Mouse (Mus musculus) midbrain, embryonic 16.5 days (tissue): ENCODE data around the gene Srxn1. TPM values are rescaled to one million over a fixed set of nuclear protein-coding genes. Genes with fewer than 3 reads are reported as not detected.
A peak's percentile ranks its signal among the peaks of the same experiment; 100 is the strongest.

ENCODE experiments used
- ATAC-seq: fragments of 200-750 bp; cut with Nextera tagmentation; 2 replicates; pipeline ENCODE4 v1.8.0; 2017; ENCODE audit warnings: moderate TSS enrichment
- H3K27ac ChIP-seq: fragments of 300-500 bp; sonication (generic); 2 replicates; pipeline ENCODE4 v1.5.1; 2014; ENCODE audit warnings: mild to moderate bottlenecking, low read length, mixed read lengths
- H3K27me3 ChIP-seq: fragments of 300-500 bp; sonication (generic); 2 replicates; pipeline ENCODE4 v1.6.1; 2014; ENCODE audit warnings: low read depth, low read length, mixed read lengths; ENCODE audit not compliant: control insufficient read depth, insufficient read depth
- H3K36me3 ChIP-seq: fragments of 300-500 bp; sonication (generic); 2 replicates; pipeline ENCODE4 v1.6.1; 2014; ENCODE audit warnings: mild to moderate bottlenecking, low read length, moderate library complexity, mixed read lengths; ENCODE audit not compliant: control insufficient read depth, insufficient read depth
- H3K4me1 ChIP-seq: fragments of 300-500 bp; sonication (generic); 2 replicates; pipeline ENCODE4 v1.6.1; 2014; ENCODE audit warnings: mild to moderate bottlenecking, low read length, mixed read lengths; ENCODE audit not compliant: control insufficient read depth, insufficient read depth
- H3K4me2 ChIP-seq: fragments of 300-500 bp; sonication (generic); 2 replicates; pipeline ENCODE4 v1.6.1; 2014; ENCODE audit warnings: mild to moderate bottlenecking, low read length, mixed read lengths
- H3K4me3 ChIP-seq: fragments of 300-500 bp; sonication (generic); 2 replicates; pipeline ENCODE4 v1.5.1; 2014; ENCODE audit warnings: low read depth, mild to moderate bottlenecking, low read length, moderate library complexity, mixed read lengths
- H3K9ac ChIP-seq: fragments of 300-500 bp; sonication (generic); 2 replicates; pipeline ENCODE4 v1.6.1; 2014; ENCODE audit warnings: low read depth, low read length, mixed read lengths
- H3K9me3 ChIP-seq: fragments of 300-500 bp; sonication (generic); replicated peaks from 2 replicates; pipeline ENCODE4 v1.6.1; 2014; ENCODE audit warnings: mild to moderate bottlenecking, low read length, mixed read lengths; ENCODE audit not compliant: control insufficient read depth, poor library complexity, severe bottlenecking
- WGBS: fragments of 180-500 bp; shearing (Covaris S2); extraction: QIAGEN DNeasy Blood & Tissue Kit; methylation state at CpG from one replicate; pipeline ENCODE4 v1.1.7; 2014; 5-methylcytosine and 5-hydroxymethylcytosine counted together
- polyA plus RNA-seq: library from polyadenylated mRNA; unstranded; fragments of >200 nt; fragmentation: Nextera tagmentation; extraction: Ambion mirVana; gene quantifications from 2 replicates; pipeline ENCODE4 v1.2.1, GENCODE M21; 2015

Srxn1 gene
- polyA plus RNA-seq, 1 experiment from 2014 or later = 25.4 TPM

GRCm38 (mm10) chr2:152122896-152123295 lies 17.6 kb downstream of the Srxn1 start:
- Histone ChIP-seq H3K36me3 (no peaks in the 10 kb centered on the region), H3K4me2 (no peak overlapping the region), H3K4me3 (no peak overlapping the region), H3K27me3 (no peaks in the 10 kb centered on the region), H3K9me3 (no peaks in the 10 kb centered on the region), H3K9ac (no peak overlapping the region), H3K4me1 (no peaks in the 10 kb centered on the region), H3K27ac (no peak overlapping the region)
- 79% methylated on average over 9 of the region's 9 CpGs for WGBS
- no peak for ATAC-seq

- Histone ChIP-seq H3K4me1 (no peaks in the 10 kb centered on the region), H3K9ac (no peak overlapping the region), H3K9me3 (no peaks in the 10 kb centered on the region), H3K36me3 (no peaks in the 10 kb centered on the region), H3K4me3 (no peak overlapping the region), H3K27ac (no peak overlapping the region), H3K27me3 (no peaks in the 10 kb centered on the region), H3K4me2 (no peak overlapping the region)
- 74% methylated on average over 2 of the region's 2 CpGs for WGBS
- no peak for ATAC-seq
Measured at GRCm38 (mm10) chr2:152128597-152128996, 23.3 kb downstream of the Srxn1 start.

- no peak for ATAC-seq
- 75% methylated on average over 3 of the region's 3 CpGs for WGBS
- Histone ChIP-seq H3K27me3 (no peaks in the 10 kb centered on the region), H3K9ac (no peak overlapping the region), H3K4me1 (no peaks in the 10 kb centered on the region), H3K36me3 (no peaks in the 10 kb centered on the region), H3K4me3 (no peak overlapping the region), H3K4me2 (no peak overlapping the region), H3K27ac (no peak overlapping the region), H3K9me3 (no peaks in the 10 kb centered on the region)
Measured at GRCm38 (mm10) chr2:152129778-152130177, 24.5 kb downstream of the Srxn1 start.

GRCm38 (mm10) chr2:152132016-152132415 lies 26.7 kb downstream of the Srxn1 start:
- H3K36me3 ChIP-seq = no peaks in the 10 kb centered on the region
- H3K9ac ChIP-seq = no peak overlapping the region
- no peaks in the 10 kb centered on the region for H3K4me1 ChIP-seq
- H3K9me3 ChIP-seq = no peaks in the 10 kb centered on the region
- no peaks in the 10 kb centered on the region for H3K27me3 ChIP-seq
- no peak overlapping the region for H3K27ac ChIP-seq
- 68% methylated on average over 9 of the region's 9 CpGs for WGBS
- no peak for ATAC-seq
- H3K4me2 ChIP-seq = no peak overlapping the region
- H3K4me3 ChIP-seq = no peak overlapping the region

GRCm38 (mm10) chr2:152132691-152133090 lies 27.4 kb downstream of the Srxn1 start:
- H3K4me1 ChIP-seq = no peaks in the 10 kb centered on the region
- no peak overlapping the region for H3K27ac ChIP-seq
- H3K4me2 ChIP-seq = no peak overlapping the region
- H3K9me3 ChIP-seq = no peaks in the 10 kb centered on the region
- no peaks in the 10 kb centered on the region for H3K27me3 ChIP-seq
- H3K9ac ChIP-seq = no peak overlapping the region
- WGBS = 81% methylated on average over 8 of the region's 8 CpGs
- no peak overlapping the region for H3K4me3 ChIP-seq
- no peak for ATAC-seq
- no peaks in the 10 kb centered on the region for H3K36me3 ChIP-seq

- ATAC-seq = no peak
- Histone ChIP-seq H3K27me3 (peaks cover 25% of the 10 kb centered on the region), H3K4me2 (no peak overlapping the region), H3K4me3 (no peak overlapping the region), H3K9me3 (no peaks in the 10 kb centered on the region), H3K36me3 (no peaks in the 10 kb centered on the region), H3K9ac (no peak overlapping the region), H3K27ac (no peak overlapping the region), H3K4me1 (peaks cover 20% of the 10 kb centered on the region)
- WGBS = 57% methylated on average over 10 of the region's 10 CpGs
Measured at GRCm38 (mm10) chr2:152139191-152139987, 34.1 kb downstream of the Srxn1 start.

GRCm38 (mm10) chr2:152140941-152141340 lies 35.6 kb downstream of the Srxn1 start:
- H3K36me3 ChIP-seq = no peaks in the 10 kb centered on the region
- no peaks in the 10 kb centered on the region for H3K9me3 ChIP-seq
- no peak overlapping the region for H3K27ac ChIP-seq
- no peak overlapping the region for H3K4me2 ChIP-seq
- no peak for ATAC-seq
- H3K9ac ChIP-seq = no peak overlapping the region
- no peak overlapping the region for H3K4me3 ChIP-seq
- peaks cover 40% of the 10 kb centered on the region for H3K27me3 ChIP-seq
- WGBS = 33% methylated on average over 11 of the region's 11 CpGs
- H3K4me1 ChIP-seq = peaks cover 20% of the 10 kb centered on the region

- Histone ChIP-seq H3K4me1 (peaks cover 20% of the 10 kb centered on the region), H3K4me3 (peak overlapping the region; percentile 27; the same call in 1 of the 2 replicates), H3K27ac (no peak overlapping the region), H3K9me3 (no peaks in the 10 kb centered on the region), H3K27me3 (peaks cover 42% of the 10 kb centered on the region), H3K4me2 (peak overlapping the region; percentile 50; the same call in 1 of the 2 replicates), H3K36me3 (no peaks in the 10 kb centered on the region), H3K9ac (no peak overlapping the region)
- WGBS = 52% methylated on average over 1 of the region's 1 CpGs
- ATAC-seq = no peak
Measured at GRCm38 (mm10) chr2:152141491-152141890, 36.2 kb downstream of the Srxn1 start.

- peaks cover 42% of the 10 kb centered on the region for H3K27me3 ChIP-seq
- H3K36me3 ChIP-seq = no peaks in the 10 kb centered on the region
- H3K4me1 ChIP-seq = peaks cover 20% of the 10 kb centered on the region
- H3K27ac ChIP-seq = no peak overlapping the region
- peak overlapping the region; percentile 50 for H3K4me2 ChIP-seq
- peak overlapping the region; percentile 48; the same call in 1 of the 2 replicates for H3K9ac ChIP-seq
- peak overlapping the region; percentile 27 for H3K4me3 ChIP-seq
- WGBS = 0% methylated on average over 13 of the region's 13 CpGs
- ATAC-seq = peak; percentile 69; the same call in 1 of the 2 replicates
- H3K9me3 ChIP-seq = no peaks in the 10 kb centered on the region
Measured at GRCm38 (mm10) chr2:152142046-152142445, 36.7 kb downstream of the Srxn1 start.
